Mouse (Mus musculus) E14TG2a.4 (cell line): ENCODE data around the gene Tcf7l2.

Experiments
- H3K27me3 ChIP-seq: 2 replicates; pipeline ENCODE4 v1.6.1; 2014; ENCODE audit warnings: low read length, control low read depth; ENCODE audit not compliant: insufficient read depth
- H3K36me3 ChIP-seq: 2 replicates; pipeline ENCODE4 v1.6.1; 2014; ENCODE audit warnings: low read length, control low read depth; ENCODE audit not compliant: insufficient read depth
- H3K4me1 ChIP-seq: replicated peaks from 2 replicates; pipeline ENCODE4 v1.6.1; 2014; ENCODE audit warnings: low read depth, low read length, control low read depth
- H3K4me3 ChIP-seq: replicated peaks from 2 replicates; pipeline ENCODE4 v1.5.1; 2014; ENCODE audit warnings: mild to moderate bottlenecking, low read length
- H3K9me3 ChIP-seq: 2 replicates; pipeline ENCODE4 v1.6.1; 2014; ENCODE audit warnings: low read length, control low read depth
- CTCF ChIP-seq: conservative IDR thresholded peaks from 2 replicates; pipeline ENCODE4 v1.5.1; 2014; ENCODE audit warnings: low read length
- NANOG ChIP-seq: IDR thresholded peaks from 2 replicates; pipeline ENCODE4 v1.6.1; 2014; ENCODE audit warnings: borderline replicate concordance, low read length, mixed read lengths
- POU5F1 ChIP-seq: IDR thresholded peaks from 2 replicates; pipeline ENCODE4 v1.6.1; 2014; ENCODE audit warnings: low read length, borderline replicate concordance

The Tcf7l2 gene

DNA sequence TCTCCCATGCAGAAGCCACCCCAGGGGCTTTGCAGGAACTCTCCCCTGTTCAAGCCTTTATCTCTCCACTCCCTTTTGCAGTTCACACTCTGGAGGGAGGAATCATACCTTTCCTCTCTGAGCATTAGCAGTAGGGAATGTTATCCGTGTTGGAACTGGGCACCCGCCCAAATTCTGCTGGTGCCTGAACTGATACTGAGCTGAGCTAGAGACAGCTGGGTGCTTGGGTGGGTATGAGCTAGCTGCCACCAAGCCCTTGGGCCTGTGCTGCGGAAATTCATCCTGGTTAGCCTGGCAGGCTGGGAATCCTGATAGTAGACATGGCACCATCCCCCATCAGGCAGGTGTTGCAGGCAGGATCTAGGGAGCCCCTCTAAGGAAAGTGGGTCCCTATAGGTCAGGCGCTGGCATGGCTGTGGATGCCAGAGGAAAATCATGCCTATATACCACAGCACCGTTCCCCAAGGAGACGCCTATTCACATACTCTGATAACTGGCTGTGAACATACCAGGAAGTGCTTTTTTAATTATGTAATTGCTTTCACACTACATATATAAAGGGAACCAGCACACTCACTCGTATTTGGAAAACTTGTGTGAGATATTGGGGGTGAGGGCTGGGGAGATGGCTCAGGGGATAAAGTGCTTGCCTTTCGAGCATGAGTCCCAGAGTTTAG lies 108.9 kb downstream of the Tcf7l2 start:
- TF ChIP-seq NANOG (no peak), POU5F1 (no peak), CTCF (no peak)
- Histone ChIP-seq H3K36me3 (no peaks in the 10 kb centered on the region), H3K27me3 (no peaks in the 10 kb centered on the region), H3K9me3 (no peaks in the 10 kb centered on the region), H3K4me3 (no peak overlapping the region), H3K4me1 (no peaks in the 10 kb centered on the region; the same call in 1 of the 2 replicates)

DNA sequence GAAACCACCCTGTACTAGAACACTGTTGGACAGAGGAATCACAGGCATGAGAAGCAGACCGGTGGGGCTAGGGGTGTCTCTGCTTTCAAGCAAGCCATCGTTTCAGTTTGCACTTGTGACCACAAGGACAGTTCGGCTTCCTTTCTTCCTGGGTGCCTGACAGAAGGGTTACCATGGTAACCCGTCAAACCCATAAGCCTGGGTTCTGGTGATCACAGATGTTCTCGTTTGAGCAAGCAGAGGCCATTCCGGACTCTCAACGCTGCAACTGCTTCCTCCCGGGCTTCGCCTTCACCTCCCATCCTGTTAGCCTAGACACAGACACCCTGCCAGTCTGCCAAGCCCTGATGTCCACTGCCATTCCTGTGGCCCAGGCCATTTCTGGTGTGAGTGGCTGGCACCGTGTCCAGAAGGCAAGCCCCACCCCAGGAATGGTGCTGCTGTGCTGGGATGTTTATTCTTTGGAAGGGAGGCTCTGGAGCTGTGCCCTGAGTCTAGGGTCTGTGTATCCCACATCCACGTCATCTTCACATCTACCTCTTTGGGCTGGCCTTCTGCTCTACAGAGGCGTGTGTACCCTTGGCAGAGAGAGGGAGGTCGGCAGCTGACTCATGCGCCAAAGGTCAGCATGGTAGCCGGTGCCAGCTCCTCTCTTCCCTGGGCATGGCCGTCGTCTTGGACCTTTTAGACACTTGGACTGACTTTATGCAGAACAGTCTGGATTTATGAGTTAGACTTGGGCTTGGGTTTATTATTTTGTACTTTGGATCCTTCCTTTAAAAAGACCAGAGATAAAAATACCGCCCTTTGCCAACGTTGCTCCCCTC lies 110.1 kb downstream of the Tcf7l2 start:
- Histone ChIP-seq H3K4me1 (no peaks in the 10 kb centered on the region; the same call in 1 of the 2 replicates), H3K27me3 (no peaks in the 10 kb centered on the region), H3K9me3 (no peaks in the 10 kb centered on the region), H3K36me3 (no peaks in the 10 kb centered on the region), H3K4me3 (no peak overlapping the region)
- TF ChIP-seq CTCF (no peak), POU5F1 (no peak), NANOG (no peak)

DNA sequence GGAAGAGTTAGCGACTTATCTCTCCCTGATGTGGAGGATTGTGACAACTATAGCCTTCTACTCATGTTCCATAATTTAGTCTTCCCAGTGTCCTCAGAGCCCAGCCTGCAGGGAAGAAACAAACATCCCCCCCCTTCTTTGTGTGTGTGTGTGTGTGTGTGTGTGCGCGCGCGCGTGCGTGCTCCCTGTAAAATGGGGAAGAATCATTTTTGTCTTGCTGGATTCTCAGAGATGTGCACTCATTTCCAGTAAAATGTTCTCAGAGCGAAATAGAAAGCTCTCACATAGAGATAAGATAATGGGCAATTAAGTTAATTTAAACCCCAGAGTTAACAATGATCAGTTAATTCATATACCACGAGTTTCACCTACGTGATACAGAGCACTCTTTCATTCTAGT lies 112.8 kb downstream of the Tcf7l2 start:
- H3K9me3 ChIP-seq = no peaks in the 10 kb centered on the region
- TF ChIP-seq CTCF (no peak), NANOG (no peak), POU5F1 (no peak)

GRCm38 (mm10) chr19:55855571-55855970 lies 114.0 kb downstream of the Tcf7l2 start:
- no peaks in the 10 kb centered on the region for H3K4me1 ChIP-seq
- TF ChIP-seq POU5F1 (no peak), CTCF (no peak), NANOG (no peak)
- H3K27me3 ChIP-seq = no peaks in the 10 kb centered on the region
- H3K4me3 ChIP-seq = no peak overlapping the region
- H3K9me3 ChIP-seq = no peaks in the 10 kb centered on the region
- no peaks in the 10 kb centered on the region for H3K36me3 ChIP-seq

More for the DNA sequence above, 112.8 kb downstream of the Tcf7l2 start:
- Histone ChIP-seq H3K4me1 (no peaks in the 10 kb centered on the region), H3K27me3 (no peaks in the 10 kb centered on the region), H3K36me3 (no peaks in the 10 kb centered on the region), H3K4me3 (no peak overlapping the region)

GRCm38 (mm10) chr19:55857328-55857727 lies 115.7 kb downstream of the Tcf7l2 start:
- H3K9me3 ChIP-seq = no peaks in the 10 kb centered on the region
- no peak for TF ChIP-seq POU5F1
- H3K4me3 ChIP-seq = no peak overlapping the region
- no peaks in the 10 kb centered on the region for H3K27me3 ChIP-seq
- H3K36me3 ChIP-seq = no peaks in the 10 kb centered on the region
- H3K4me1 ChIP-seq = no peaks in the 10 kb centered on the region

- H3K9me3 ChIP-seq = no peaks in the 10 kb centered on the region
- TF ChIP-seq POU5F1 = no peak
- TF ChIP-seq CTCF = no peak
- no peak for TF ChIP-seq NANOG
- H3K27me3 ChIP-seq = no peaks in the 10 kb centered on the region
- H3K36me3 ChIP-seq = no peaks in the 10 kb centered on the region
- no peak overlapping the region for H3K4me3 ChIP-seq
- no peaks in the 10 kb centered on the region for H3K4me1 ChIP-seq
Observed at GRCm38 (mm10) chr19:55860009-55860743, 118.6 kb downstream of the Tcf7l2 start.

- Histone ChIP-seq H3K27me3 (no peaks in the 10 kb centered on the region), H3K9me3 (no peaks in the 10 kb centered on the region), H3K4me1 (no peaks in the 10 kb centered on the region), H3K36me3 (no peaks in the 10 kb centered on the region), H3K4me3 (no peak overlapping the region)
- TF ChIP-seq NANOG = no peak
- no peak for TF ChIP-seq CTCF
- TF ChIP-seq POU5F1 = no peak
Observed at GRCm38 (mm10) chr19:55861746-55862145, 120.1 kb downstream of the Tcf7l2 start.

- Histone ChIP-seq H3K4me3 (no peak overlapping the region), H3K4me1 (no peaks in the 10 kb centered on the region; the same call in 1 of the 2 replicates)
- no peak for TF ChIP-seq CTCF
- TF ChIP-seq NANOG = no peak
- no peak for TF ChIP-seq POU5F1
Observed at GRCm38 (mm10) chr19:55862559-55862958, 120.9 kb downstream of the Tcf7l2 start.

More at GRCm38 (mm10) chr19:55862559-55862958, 120.9 kb downstream of the Tcf7l2 start:
- Histone ChIP-seq H3K36me3 (no peaks in the 10 kb centered on the region), H3K9me3 (no peaks in the 10 kb centered on the region), H3K27me3 (no peaks in the 10 kb centered on the region)
